Mouse (Mus musculus) ES-E14 (cell line): ENCODE results near the gene Pcdh7. TPM values are rescaled to one million over a fixed set of nuclear protein-coding genes. Genes with fewer than 3 reads are reported as not detected.

ENCODE experiments used
- DNase-seq: peaks from one replicate; pipeline ENCODE4 v3.0.0-alpha.2; 2013; ENCODE audit warnings: low read depth, low spot score
- H3K27ac ChIP-seq: 2 replicates; pipeline ENCODE4 v1.5.1; 2012; ENCODE audit warnings: low read depth, mild to moderate bottlenecking, low read length, moderate library complexity, mixed read lengths; ENCODE audit not compliant: poor library complexity, insufficient read depth, severe bottlenecking
- H3K36me3 ChIP-seq: 2 replicates; pipeline ENCODE4 v1.6.1; 2012; ENCODE audit warnings: mild to moderate bottlenecking, low read length, moderate library complexity, mixed read lengths; ENCODE audit not compliant: control insufficient read depth, poor library complexity, insufficient read depth, severe bottlenecking
- H3K4me1 ChIP-seq, 2 experiments: fragments of 150-350 bp in 1 of 2; sonication (generic) in 1 of 2; 2 replicates each; pipeline ENCODE4 v1.6.1; 2012; ENCODE audit warnings: low read length in 2 of 2, mild to moderate bottlenecking in 1 of 2, mixed read lengths in 1 of 2; ENCODE audit not compliant: control insufficient read depth in 2 of 2, insufficient read depth in 2 of 2, poor library complexity in 1 of 2
- H3K4me3 ChIP-seq, 2 experiments: fragments of 150-350 bp in 1 of 2; sonication (generic) in 1 of 2; 2 replicates each; pipeline ENCODE4 v1.5.1; 2012; ENCODE audit warnings: low read length in 2 of 2, low read depth in 1 of 2, mild to moderate bottlenecking in 1 of 2, mixed read lengths in 1 of 2; ENCODE audit not compliant: insufficient read depth in 1 of 2, poor library complexity in 1 of 2, severe bottlenecking in 1 of 2
- H3K9ac ChIP-seq: 2 replicates; pipeline ENCODE4 v1.6.1; 2012; ENCODE audit warnings: low read depth, mild to moderate bottlenecking, low read length, mixed read lengths; ENCODE audit not compliant: poor library complexity, insufficient read depth, severe bottlenecking
- H3K9me3 ChIP-seq: fragments of 150-350 bp; sonication (generic); 2 replicates; pipeline ENCODE4 v1.6.1; 2012; ENCODE audit warnings: low read depth, mild to moderate bottlenecking, low read length; ENCODE audit not compliant: control insufficient read depth, insufficient read depth
- CHD2 ChIP-seq: IDR thresholded peaks from 2 replicates; pipeline ENCODE4 v1.6.1; 2014; ENCODE audit warnings: mild to moderate bottlenecking, low read depth, low read length, inconsistent platforms
- HCFC1 ChIP-seq: IDR thresholded peaks from 2 replicates; pipeline ENCODE4 v1.6.1; 2012; ENCODE audit warnings: low read length, inconsistent platforms, borderline replicate concordance; ENCODE audit not compliant: insufficient read depth
- MAFK ChIP-seq: IDR thresholded peaks from 2 replicates; pipeline ENCODE4 v1.6.1; 2014; ENCODE audit warnings: mild to moderate bottlenecking, low read depth, low read length, inconsistent platforms; ENCODE audit not compliant: insufficient read depth
- ZC3H11A ChIP-seq: IDR thresholded peaks from 2 replicates; pipeline ENCODE4 v1.6.1; 2012; ENCODE audit warnings: low read depth, mild to moderate bottlenecking, inconsistent platforms, low read length, borderline replicate concordance
- ZNF384 ChIP-seq: IDR thresholded peaks from 2 replicates; pipeline ENCODE4 v1.6.1; 2012; ENCODE audit warnings: low read depth, low read length, inconsistent platforms
- in situ Hi-C, 2 experiments: fragments of 600-800 bp; cut with MboI; formaldehyde crosslinking; loops; one replicate each; pipeline ENCODE4 v1.15.1; 2025; ENCODE audit warnings: low sequenced_read_pairs in 2 of 2, inconsistent platforms in 1 of 2; ENCODE audit not compliant: unreplicated experiment in 2 of 2
- total RNA-seq: library from RNA; depleted of rRNA; stranded (reverse); fragments of 300-350 nt; gene quantifications from 2 replicates; pipeline ENCODE4 v1.2.3, GENCODE M21; 2012

Pcdh7 gene
- total RNA-seq, 1 experiment, result 11.9 TPM

DNA sequence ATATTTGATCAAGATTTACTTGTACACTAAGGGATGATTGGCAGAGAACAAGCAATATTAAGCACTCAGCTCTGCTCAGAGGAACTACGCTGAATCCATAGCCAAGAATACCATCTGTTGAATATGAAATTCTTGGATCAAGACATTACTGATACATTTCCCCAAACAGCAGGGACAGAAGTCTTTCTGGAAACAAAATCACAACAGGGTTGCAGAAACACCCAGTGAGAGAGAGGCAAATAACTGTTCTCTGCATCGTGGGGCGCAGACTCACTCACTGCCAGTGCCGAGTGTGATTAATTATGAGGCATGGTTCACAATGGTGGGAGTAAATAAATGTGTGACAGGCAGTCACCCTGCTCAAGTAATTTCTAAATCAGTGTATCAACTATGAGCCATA lies 363.3 kb downstream of the Pcdh7 start:
- Histone ChIP-seq H3K9ac (no peak overlapping the region), H3K4me1 (no peaks in the 10 kb centered on the region), H3K36me3 (no peaks in the 10 kb centered on the region), H3K4me3 (no peak overlapping the region), H3K27ac (no peak overlapping the region), H3K9me3 (no peaks in the 10 kb centered on the region)
- in situ Hi-C loops, result no loop called here
- no peak for DNase-seq
- TF ChIP-seq ZC3H11A (no peak), ZNF384 (no peak), CHD2 (no peak), HCFC1 (no peak), MAFK (no peak)

DNA sequence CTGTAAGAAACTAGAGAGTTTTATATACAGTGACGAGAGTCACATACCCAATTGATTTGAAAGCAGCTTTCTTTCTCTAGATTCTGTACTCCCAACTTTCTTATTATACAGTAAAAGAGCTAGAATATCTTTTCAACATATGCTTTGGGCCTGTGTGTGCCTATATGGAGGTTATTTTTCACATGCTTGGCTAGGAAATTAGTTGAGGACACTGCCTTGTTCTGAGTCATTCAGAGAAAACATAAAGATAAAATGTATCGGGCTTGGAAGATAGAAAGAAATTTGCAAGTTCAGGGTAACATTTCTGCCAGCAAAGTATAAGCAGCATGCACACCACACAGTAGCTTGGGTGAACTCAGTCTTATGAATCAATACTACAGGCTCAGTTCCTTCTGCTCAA lies 364.5 kb downstream of the Pcdh7 start:
- no peak overlapping the region for H3K4me3 ChIP-seq
- in situ Hi-C loops, result no loop called here
- TF ChIP-seq MAFK (no peak), CHD2 (no peak), ZNF384 (no peak)
- H3K9me3 ChIP-seq, result no peaks in the 10 kb centered on the region
- no peak overlapping the region for H3K9ac ChIP-seq
- no peak overlapping the region for H3K27ac ChIP-seq
- no peaks in the 10 kb centered on the region for H3K4me1 ChIP-seq
- H3K36me3 ChIP-seq, result no peaks in the 10 kb centered on the region
- DNase-seq, result no peak

DNA sequence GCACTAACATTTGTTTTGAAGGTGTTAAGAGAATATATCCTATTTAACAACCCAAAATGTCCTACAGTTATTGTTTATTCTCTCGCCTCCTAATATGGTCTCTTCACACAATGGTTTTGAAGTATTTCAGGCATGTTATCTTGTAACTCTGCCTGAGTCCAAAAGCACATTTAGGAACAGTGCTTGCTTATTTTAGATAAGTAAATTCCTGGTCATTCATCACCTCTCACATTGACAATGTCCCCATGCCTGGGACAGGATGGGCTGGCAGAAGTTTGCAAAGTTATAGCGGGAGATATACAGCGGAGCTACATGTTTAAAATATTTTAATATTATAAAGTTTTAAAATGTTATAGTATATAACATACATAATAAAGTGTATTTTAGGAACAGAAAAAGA lies 365.3 kb downstream of the Pcdh7 start:
- TF ChIP-seq ZC3H11A, result no peak
- TF ChIP-seq HCFC1, result no peak
- TF ChIP-seq ZNF384, result no peak
- no peak for TF ChIP-seq MAFK
- no peak for TF ChIP-seq CHD2
- Histone ChIP-seq H3K9ac (no peak overlapping the region), H3K9me3 (no peaks in the 10 kb centered on the region), H3K4me1 (no peaks in the 10 kb centered on the region), H3K4me3 (no peak overlapping the region), H3K27ac (no peak overlapping the region), H3K36me3 (no peaks in the 10 kb centered on the region)
- DNase-seq, result no peak
- in situ Hi-C loops, result no loop called here

DNA sequence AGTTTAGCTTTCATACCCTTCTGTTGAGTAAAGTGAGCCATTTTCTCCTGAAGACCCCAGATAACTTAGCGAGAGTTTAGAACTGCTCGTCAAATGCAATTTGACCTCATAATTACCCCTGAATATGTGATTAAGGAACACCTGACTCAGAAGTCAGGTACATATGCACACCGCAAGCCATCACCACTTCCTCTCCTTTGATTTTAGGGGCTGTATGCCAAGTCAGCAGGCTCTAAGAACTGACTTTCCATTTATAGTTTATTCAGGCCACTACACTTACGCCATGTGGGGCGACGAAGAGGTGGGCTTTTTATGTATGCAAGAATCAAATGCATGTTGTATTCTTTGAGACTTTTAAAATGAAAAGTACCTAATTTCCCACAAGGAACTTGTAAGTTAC lies 366.2 kb downstream of the Pcdh7 start:
- H3K36me3 ChIP-seq, result no peaks in the 10 kb centered on the region
- no peak overlapping the region for H3K9ac ChIP-seq
- no peak for TF ChIP-seq ZC3H11A
- H3K27ac ChIP-seq, result no peak overlapping the region
- in situ Hi-C loops, result no loop called here
- H3K4me1 ChIP-seq, result no peaks in the 10 kb centered on the region
- no peak for DNase-seq
- no peaks in the 10 kb centered on the region for H3K9me3 ChIP-seq
- no peak overlapping the region for H3K4me3 ChIP-seq

DNA sequence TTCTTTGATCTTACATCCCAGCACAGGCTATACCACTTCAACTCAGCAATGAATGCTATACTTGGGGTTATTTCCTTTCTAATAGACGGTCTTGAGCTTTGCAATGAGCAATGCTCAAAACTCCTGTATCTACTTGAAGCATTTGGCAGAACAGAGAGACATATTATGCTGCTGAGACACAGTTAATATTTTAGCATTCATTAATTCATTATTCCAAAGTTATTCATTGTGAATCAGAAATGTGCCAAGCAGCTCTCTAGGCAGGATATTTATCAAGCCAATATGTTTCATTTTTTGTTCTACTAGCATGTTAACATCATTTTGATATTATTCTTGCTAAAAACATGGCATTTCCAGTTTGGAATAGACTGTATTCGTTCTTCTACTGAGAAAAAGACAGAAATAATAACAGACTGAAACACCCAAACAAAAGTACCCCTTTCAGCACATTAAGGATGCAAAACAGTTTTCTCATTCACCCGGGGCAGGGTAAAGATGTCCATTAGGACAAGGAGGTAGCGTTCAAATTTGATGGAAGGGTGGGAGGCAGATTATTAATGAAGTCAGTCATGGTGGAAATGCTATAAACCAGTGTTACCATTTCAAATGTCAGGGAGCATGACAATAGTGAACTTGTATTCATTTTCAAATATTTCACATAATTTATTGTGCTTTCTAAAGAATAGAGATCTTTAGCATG lies 391.0 kb downstream of the Pcdh7 start:
- Histone ChIP-seq H3K9me3 (no peaks in the 10 kb centered on the region), H3K4me1 (no peaks in the 10 kb centered on the region), H3K4me3 (no peak overlapping the region), H3K27ac (no peak overlapping the region), H3K9ac (no peak overlapping the region), H3K36me3 (no peaks in the 10 kb centered on the region)
- in situ Hi-C loops, result no loop called here
- no peak for TF ChIP-seq MAFK
- TF ChIP-seq ZNF384, result no peak
- no peak for TF ChIP-seq CHD2
- TF ChIP-seq HCFC1, result no peak
- TF ChIP-seq ZC3H11A, result no peak
- no peak for DNase-seq
